Mouse (Mus musculus): ENCODE measurements at regions not wholly inside any gene's neighbourhood (a gene's known extent, or its start where the extent isn't known, plus 50 kb on each side); places are given as distances from the start of the nearest gene placed in this dataset.

DNA sequence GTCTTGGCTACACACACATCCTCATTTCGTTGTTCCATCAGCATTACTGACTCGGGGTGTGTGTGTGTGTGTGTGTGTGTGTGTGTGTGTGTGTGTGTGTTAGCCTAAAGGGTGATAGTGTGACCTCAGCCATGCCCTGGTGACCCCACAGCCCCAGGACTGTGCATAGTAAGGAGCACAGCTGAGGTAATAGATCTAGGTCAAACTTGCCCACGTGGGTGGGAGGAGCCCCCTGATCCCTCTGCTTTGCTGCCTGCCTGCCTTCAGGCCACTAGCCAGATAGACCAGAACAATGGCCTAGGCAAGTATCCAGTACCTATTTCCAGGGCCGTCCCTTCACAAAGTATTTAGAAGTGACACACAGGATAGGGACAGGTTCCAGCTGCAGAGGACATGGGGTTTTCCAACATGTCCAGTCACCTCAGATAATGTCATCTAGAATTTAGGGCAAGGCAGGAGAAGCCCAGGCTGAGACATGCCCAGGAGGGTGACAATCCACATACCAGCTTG, 70.6 kb upstream of the Nectin1 start:
- Histone ChIP-seq H3K4me3 (no peak overlapping the region), H3K27ac (no peak overlapping the region)
- DNase-seq (ENCODE audit: low spot score in 2 of 2): no peak
- TF ChIP-seq CTCF (conservative IDR thresholded peaks at IDR 0.05): no peak

DNA sequence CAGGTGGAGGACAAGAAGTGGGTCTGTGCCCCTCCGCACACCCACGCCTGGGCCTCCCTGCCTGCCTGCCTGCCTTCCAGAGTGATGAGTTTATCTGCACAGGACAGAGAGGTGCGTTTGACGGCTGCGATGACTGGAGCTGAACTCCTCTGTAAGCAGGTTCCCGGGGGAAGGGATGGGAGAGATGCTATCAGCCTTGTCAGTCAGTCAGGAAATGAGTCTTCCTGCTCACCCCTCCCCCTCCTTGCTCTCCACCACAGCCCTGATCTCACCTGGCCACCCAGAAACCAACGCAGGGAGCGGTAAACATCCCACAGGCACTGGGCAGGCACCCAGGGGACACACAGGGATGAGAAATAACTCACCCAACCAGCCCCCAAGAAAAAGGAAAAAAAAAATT, 69.5 kb upstream of the Nectin1 start:
- Histone ChIP-seq H3K27ac (no peak overlapping the region), H3K4me3 (no peak overlapping the region)
- no peak for DNase-seq (ENCODE audit: low spot score in 2 of 2)
- TF ChIP-seq CTCF (conservative IDR thresholded peaks at IDR 0.05): no peak

- no peak for TF ChIP-seq CTCF (conservative IDR thresholded peaks at IDR 0.05)
- no peak for DNase-seq (ENCODE audit: low spot score in 2 of 2)
- Histone ChIP-seq H3K4me3 (no peak overlapping the region), H3K27ac (no peak overlapping the region)
Observed at GRCm38 (mm10) chr9:43676011-43676410, 67.8 kb upstream of the Nectin1 start.

DNA sequence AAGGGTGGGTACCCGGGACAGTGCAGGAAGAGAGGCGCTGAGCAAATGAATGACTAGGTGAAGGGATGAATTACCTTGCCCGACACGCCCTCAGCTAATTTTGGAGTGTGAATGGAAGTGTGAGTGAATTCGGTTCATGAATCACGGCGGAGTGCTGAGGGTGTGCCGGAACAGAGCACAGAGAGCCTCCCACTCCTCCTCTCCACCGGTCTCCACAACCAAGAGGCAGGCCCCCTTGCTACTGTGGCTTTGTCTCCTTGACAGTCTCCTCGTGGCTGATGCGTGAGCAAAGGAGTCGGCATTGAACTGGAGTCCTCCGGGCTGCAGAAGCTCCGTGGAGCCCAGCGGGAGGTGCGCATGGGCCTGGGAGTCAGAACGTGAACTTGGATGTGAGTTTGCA, 64.5 kb upstream of the Nectin1 start:
- TF ChIP-seq CTCF (conservative IDR thresholded peaks at IDR 0.05): no peak
- H3K4me3 ChIP-seq: no peak overlapping the region
- no peak overlapping the region for H3K27ac ChIP-seq
- no peak for DNase-seq (ENCODE audit: low spot score in 2 of 2)

GRCm38 (mm10) chr9:43681317-43681716, 62.5 kb upstream of the Nectin1 start:
- TF ChIP-seq CTCF (conservative IDR thresholded peaks at IDR 0.05): no peak
- Histone ChIP-seq H3K27ac (no peak overlapping the region), H3K4me3 (no peak overlapping the region)
- no peak for DNase-seq (ENCODE audit: low spot score in 2 of 2)

DNA sequence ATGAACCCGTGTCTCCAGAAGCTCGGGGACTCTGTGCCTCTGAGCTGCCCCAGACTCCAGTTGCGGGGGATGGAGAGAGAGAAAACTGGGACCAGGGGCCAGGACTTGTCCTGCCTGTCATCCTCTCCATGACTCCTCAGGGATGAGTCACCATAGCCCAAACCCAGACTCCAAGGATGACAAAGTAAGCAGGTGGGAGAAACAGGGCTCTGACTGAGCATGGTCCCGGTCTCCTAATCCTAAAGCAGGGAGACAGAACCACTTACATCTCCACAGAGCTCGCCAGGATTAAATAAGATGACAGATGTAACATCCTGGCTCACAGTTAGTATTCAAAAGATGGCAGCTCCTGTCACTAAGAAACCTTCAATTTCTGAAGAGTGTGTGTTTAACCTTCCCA, 61.7 kb upstream of the Nectin1 start:
- DNase-seq (ENCODE audit: low spot score in 2 of 2): no peak
- TF ChIP-seq CTCF (conservative IDR thresholded peaks at IDR 0.05): no peak
- H3K4me3 ChIP-seq: no peak overlapping the region
- H3K27ac ChIP-seq: no peak overlapping the region

GRCm38 (mm10) chr9:43684596-43684995, 59.2 kb upstream of the Nectin1 start:
- H3K27ac ChIP-seq: no peak overlapping the region
- no peak overlapping the region for H3K4me3 ChIP-seq
- TF ChIP-seq CTCF (conservative IDR thresholded peaks at IDR 0.05): no peak
- DNase-seq (ENCODE audit: low spot score in 2 of 2): no peak

GRCm38 (mm10) chr9:43692015-43692414, 51.8 kb upstream of the Nectin1 start:
- Histone ChIP-seq H3K4me3 (no peak overlapping the region), H3K27ac (peak overlapping the region; percentile 3; the same call in 1 of the 2 replicates)
- TF ChIP-seq CTCF (conservative IDR thresholded peaks at IDR 0.05): no peak
- no peak for DNase-seq (ENCODE audit: low spot score in 2 of 2)

- Histone ChIP-seq H3K27ac (no peak overlapping the region), H3K4me3 (no peak overlapping the region)
- no peak for DNase-seq (ENCODE audit: low spot score in 2 of 2)
- no peak for TF ChIP-seq CTCF (conservative IDR thresholded peaks at IDR 0.05)
Observed at GRCm38 (mm10) chr9:43692538-43692937, 51.2 kb upstream of the Nectin1 start.
